Mouse (Mus musculus): Measurements from ENCODE around the gene Opcml. TPM values are rescaled to one million over a fixed set of nuclear protein-coding genes. Genes with fewer than 3 reads are reported as not detected.

The Opcml gene
- polyA plus RNA-seq, 1 experiment from 2014 or later: 4.3 TPM

GRCm38 (mm10) chr9:28432159-28432558 is 641.6 kb downstream of the Opcml start:
- WGBS: 81% methylated on average over 8 of the region's 8 CpGs
- H3K4me3 ChIP-seq: no peak overlapping the region
- no peak for DNase-seq (ENCODE audit: low spot score)
- no peak overlapping the region for H3K27ac ChIP-seq
- no peaks in the 10 kb centered on the region for H3K36me3 ChIP-seq
- no peaks in the 10 kb centered on the region for H3K27me3 ChIP-seq (ENCODE audit: insufficient read depth, poor library complexity, severe bottlenecking)
- no peaks in the 10 kb centered on the region for H3K4me1 ChIP-seq
- H3K9me3 ChIP-seq: no peaks in the 10 kb centered on the region

GRCm38 (mm10) chr9:28438752-28439151 is 648.2 kb downstream of the Opcml start:
- no peak overlapping the region for H3K4me3 ChIP-seq
- no peaks in the 10 kb centered on the region for H3K9me3 ChIP-seq
- H3K36me3 ChIP-seq: no peaks in the 10 kb centered on the region
- peaks cover 6% of the 10 kb centered on the region; the same call in 1 of the 2 replicates for H3K4me1 ChIP-seq
- no peak for DNase-seq (ENCODE audit: low spot score)
- H3K27ac ChIP-seq: no peak overlapping the region
- no peaks in the 10 kb centered on the region for H3K27me3 ChIP-seq (ENCODE audit: insufficient read depth, poor library complexity, severe bottlenecking)
- WGBS: 84% methylated on average over 4 of the region's 4 CpGs

- no peaks in the 10 kb centered on the region for H3K36me3 ChIP-seq
- no peak overlapping the region for H3K27ac ChIP-seq
- H3K9me3 ChIP-seq: no peaks in the 10 kb centered on the region
- peaks cover 6% of the 10 kb centered on the region; the same call in 1 of the 2 replicates for H3K4me1 ChIP-seq
- H3K4me3 ChIP-seq: no peak overlapping the region
- no peaks in the 10 kb centered on the region for H3K27me3 ChIP-seq (ENCODE audit: insufficient read depth, poor library complexity, severe bottlenecking)
- no peak for DNase-seq (ENCODE audit: low spot score)
- WGBS: 61% methylated on average over 5 of the region's 5 CpGs
These were observed 649.0 kb downstream of the Opcml start for GRCm38 (mm10) chr9:28439433-28440191.

GRCm38 (mm10) chr9:28440192-28440795 is 649.7 kb downstream of the Opcml start:
- no peak for DNase-seq (ENCODE audit: low spot score)
- Histone ChIP-seq H3K36me3 (no peaks in the 10 kb centered on the region), H3K4me3 (no peak overlapping the region), H3K27ac (no peak overlapping the region), H3K9me3 (no peaks in the 10 kb centered on the region), H3K27me3 (ENCODE audit: insufficient read depth, poor library complexity, severe bottlenecking) (no peaks in the 10 kb centered on the region), H3K4me1 (peaks cover 6% of the 10 kb centered on the region; the same call in 1 of the 2 replicates)
- WGBS: 82% methylated on average over 3 of the region's 3 CpGs

DNA sequence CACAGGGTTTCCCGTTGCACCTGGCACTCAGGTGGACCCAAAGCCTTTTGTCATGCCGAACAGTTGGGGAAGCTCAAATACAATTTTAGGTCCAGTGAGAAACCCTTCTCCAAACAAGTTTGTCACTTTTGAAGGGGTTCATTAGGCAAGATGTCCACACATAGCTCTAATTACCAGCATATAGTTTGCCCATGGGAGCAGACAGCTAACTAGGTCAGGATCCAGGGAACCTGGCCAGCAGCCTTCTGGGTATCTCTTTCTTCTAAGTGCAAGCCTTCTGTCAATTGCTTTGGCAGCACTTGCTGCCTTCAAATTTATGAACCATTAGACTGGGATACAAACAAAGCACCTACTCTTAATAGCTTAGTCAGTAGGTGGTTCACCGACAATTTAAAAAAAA is 653.9 kb downstream of the Opcml start:
- H3K4me3 ChIP-seq: no peak overlapping the region
- DNase-seq (ENCODE audit: low spot score): no peak
- 89% methylated on average over 3 of the region's 3 CpGs for WGBS
- H3K27ac ChIP-seq: no peak overlapping the region
- H3K36me3 ChIP-seq: no peaks in the 10 kb centered on the region
- peaks cover 5% of the 10 kb centered on the region; the same call in 1 of the 2 replicates for H3K4me1 ChIP-seq
- H3K27me3 ChIP-seq (ENCODE audit: insufficient read depth, poor library complexity, severe bottlenecking): no peaks in the 10 kb centered on the region
- no peaks in the 10 kb centered on the region for H3K9me3 ChIP-seq

DNA sequence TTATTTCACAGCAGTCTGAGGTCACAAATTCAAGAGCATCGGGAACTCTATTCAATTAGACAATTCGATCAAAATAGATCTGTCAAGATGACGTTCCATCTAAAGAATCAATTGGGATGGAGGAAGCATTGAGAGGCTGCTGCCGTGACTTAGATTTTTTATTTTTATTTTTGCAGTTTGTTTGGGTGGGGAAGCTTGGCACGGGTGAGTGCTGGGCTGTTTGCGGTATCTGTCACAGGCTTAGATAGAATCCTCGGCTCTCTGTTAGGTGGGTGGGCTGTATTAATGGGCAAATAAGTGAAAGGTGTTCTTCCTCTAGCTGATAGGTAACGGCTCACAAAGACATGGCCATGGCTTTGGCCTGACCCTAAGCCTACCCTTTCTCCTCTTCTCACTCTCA is 654.4 kb downstream of the Opcml start:
- WGBS: 78% methylated on average over 8 of the region's 8 CpGs
- no peaks in the 10 kb centered on the region for H3K9me3 ChIP-seq
- DNase-seq (ENCODE audit: low spot score): no peak
- no peak overlapping the region for H3K27ac ChIP-seq
- no peaks in the 10 kb centered on the region for H3K36me3 ChIP-seq
- no peaks in the 10 kb centered on the region for H3K27me3 ChIP-seq (ENCODE audit: insufficient read depth, poor library complexity, severe bottlenecking)
- H3K4me1 ChIP-seq: no peaks in the 10 kb centered on the region; the same call in 1 of the 2 replicates
- no peak overlapping the region for H3K4me3 ChIP-seq

DNA sequence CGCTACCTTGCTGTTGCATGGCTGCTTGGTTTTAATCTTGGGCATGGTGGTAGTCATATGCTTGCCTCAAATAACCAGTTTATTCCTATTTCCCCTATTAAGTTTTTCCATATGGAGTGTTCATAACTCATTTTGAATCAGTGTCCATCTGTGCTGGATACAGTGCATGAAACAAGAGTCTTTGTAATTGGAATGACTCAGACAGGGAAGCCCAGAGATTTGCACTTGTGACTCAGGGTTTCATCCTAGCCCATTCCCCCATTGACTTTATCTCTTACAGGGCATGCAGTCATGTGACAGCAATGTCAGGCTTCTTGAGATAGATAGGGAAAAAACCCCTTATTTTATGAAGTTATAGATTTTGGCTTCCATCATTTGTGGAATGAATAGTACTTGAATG is 655.3 kb downstream of the Opcml start:
- 87% methylated on average over 1 of the region's 1 CpGs for WGBS
- Histone ChIP-seq H3K36me3 (no peaks in the 10 kb centered on the region), H3K27me3 (ENCODE audit: insufficient read depth, poor library complexity, severe bottlenecking) (no peaks in the 10 kb centered on the region), H3K27ac (no peak overlapping the region), H3K4me1 (no peaks in the 10 kb centered on the region), H3K9me3 (no peaks in the 10 kb centered on the region), H3K4me3 (no peak overlapping the region)
- DNase-seq (ENCODE audit: low spot score): no peak

DNA sequence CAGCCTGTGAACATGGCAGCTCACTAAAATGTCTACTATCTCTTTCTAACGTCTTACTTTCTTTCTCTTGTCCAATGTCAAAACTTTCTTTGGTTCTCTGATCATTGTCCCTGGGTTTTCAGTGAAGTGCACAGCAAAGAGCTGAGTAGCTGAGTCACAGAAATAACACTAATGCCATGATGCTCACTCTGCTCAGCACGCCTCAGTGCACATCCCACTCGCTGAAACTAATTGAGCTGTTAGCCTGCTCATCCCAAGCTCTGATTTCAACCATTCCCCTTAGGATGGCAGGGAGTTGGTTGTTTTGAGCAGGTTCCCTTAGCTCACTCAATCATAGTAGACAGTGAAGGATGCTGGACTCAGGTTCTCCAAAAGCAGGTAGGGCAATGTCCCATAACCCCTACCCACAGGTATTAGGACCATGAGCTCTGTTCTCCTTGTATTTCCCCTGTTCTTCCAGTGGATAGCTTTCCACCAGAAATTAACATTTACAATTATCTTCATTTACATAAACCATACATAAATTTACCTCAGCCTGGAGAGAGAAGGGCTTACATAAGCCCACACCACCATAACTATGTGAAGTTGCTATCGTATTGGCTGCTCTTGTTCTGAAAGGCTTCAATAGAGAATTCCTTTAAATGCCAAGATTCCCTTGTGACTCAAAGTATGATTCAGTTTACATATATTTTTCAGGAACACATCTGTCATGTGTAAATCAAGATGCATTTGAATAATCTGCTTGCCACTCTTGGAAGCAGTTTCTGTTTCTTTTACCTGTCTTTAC is 655.9 kb downstream of the Opcml start:
- H3K4me3 ChIP-seq: no peak overlapping the region
- H3K27ac ChIP-seq: no peak overlapping the region
- no peaks in the 10 kb centered on the region for H3K9me3 ChIP-seq
- H3K36me3 ChIP-seq: no peaks in the 10 kb centered on the region
- no peak for DNase-seq (ENCODE audit: low spot score)
- 86% methylated on average over 4 of the region's 4 CpGs for WGBS
- H3K4me1 ChIP-seq: no peaks in the 10 kb centered on the region
- no peaks in the 10 kb centered on the region for H3K27me3 ChIP-seq (ENCODE audit: insufficient read depth, poor library complexity, severe bottlenecking)

GRCm38 (mm10) chr9:28452509-28452908 is 661.9 kb downstream of the Opcml start:
- H3K36me3 ChIP-seq: no peaks in the 10 kb centered on the region
- no peaks in the 10 kb centered on the region for H3K27me3 ChIP-seq (ENCODE audit: insufficient read depth, poor library complexity, severe bottlenecking)
- H3K4me1 ChIP-seq: no peaks in the 10 kb centered on the region
- H3K4me3 ChIP-seq: no peak overlapping the region
- no peak overlapping the region for H3K27ac ChIP-seq
- 76% methylated on average over 2 of the region's 2 CpGs for WGBS
- H3K9me3 ChIP-seq: no peaks in the 10 kb centered on the region
- DNase-seq (ENCODE audit: low spot score): no peak

GRCm38 (mm10) chr9:28453062-28453461 is 662.5 kb downstream of the Opcml start:
- WGBS: 58% methylated on average over 2 of the region's 2 CpGs
- H3K4me1 ChIP-seq: no peaks in the 10 kb centered on the region
- no peaks in the 10 kb centered on the region for H3K27me3 ChIP-seq (ENCODE audit: insufficient read depth, poor library complexity, severe bottlenecking)
- H3K9me3 ChIP-seq: no peaks in the 10 kb centered on the region
- H3K36me3 ChIP-seq: no peaks in the 10 kb centered on the region
- no peak for DNase-seq (ENCODE audit: low spot score)
- no peak overlapping the region for H3K27ac ChIP-seq
- no peak overlapping the region for H3K4me3 ChIP-seq

DNA sequence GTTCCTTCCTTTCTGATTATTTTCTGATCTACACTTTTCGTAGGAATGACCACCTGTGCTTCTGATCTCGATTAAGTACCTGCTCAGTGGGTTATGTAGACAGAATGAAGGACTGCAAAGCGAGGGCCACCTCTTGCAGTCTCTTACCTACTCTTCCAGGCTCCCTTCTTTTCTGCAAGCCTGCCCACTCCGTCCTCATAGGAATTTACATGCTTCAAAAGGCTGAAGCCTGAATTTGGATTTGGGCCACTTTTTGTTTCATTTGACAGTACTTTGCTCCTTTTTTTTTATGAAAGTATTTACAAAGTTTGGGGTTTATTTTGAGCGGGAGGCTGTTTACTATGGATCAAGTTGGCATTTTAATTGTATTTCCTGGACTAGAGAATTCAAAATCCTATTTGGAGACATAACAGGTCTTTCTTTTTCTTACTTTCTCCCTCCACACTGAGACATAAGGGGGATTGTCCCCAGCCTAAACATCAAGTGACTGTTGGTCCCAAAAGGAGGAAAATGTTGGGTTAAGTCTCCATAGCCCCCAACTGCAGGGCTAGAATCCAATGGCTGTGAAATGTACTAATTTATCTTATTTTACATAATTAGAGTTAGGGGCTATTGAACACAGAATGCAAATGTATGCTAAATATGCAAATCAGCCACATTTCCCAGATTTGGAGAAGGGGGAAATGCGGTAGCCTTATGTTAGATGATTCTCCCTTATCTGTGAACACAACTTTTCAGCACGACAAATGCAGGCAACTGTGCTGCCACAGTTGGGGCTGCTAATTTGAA is 667.6 kb downstream of the Opcml start:
- no peaks in the 10 kb centered on the region for H3K4me1 ChIP-seq
- DNase-seq (ENCODE audit: low spot score): no peak
- no peak overlapping the region for H3K27ac ChIP-seq
- no peaks in the 10 kb centered on the region for H3K27me3 ChIP-seq (ENCODE audit: insufficient read depth, poor library complexity, severe bottlenecking)
- no peaks in the 10 kb centered on the region for H3K9me3 ChIP-seq
- no peak overlapping the region for H3K4me3 ChIP-seq
- 68% methylated on average over 7 of the region's 7 CpGs for WGBS
- no peaks in the 10 kb centered on the region for H3K36me3 ChIP-seq

DNA sequence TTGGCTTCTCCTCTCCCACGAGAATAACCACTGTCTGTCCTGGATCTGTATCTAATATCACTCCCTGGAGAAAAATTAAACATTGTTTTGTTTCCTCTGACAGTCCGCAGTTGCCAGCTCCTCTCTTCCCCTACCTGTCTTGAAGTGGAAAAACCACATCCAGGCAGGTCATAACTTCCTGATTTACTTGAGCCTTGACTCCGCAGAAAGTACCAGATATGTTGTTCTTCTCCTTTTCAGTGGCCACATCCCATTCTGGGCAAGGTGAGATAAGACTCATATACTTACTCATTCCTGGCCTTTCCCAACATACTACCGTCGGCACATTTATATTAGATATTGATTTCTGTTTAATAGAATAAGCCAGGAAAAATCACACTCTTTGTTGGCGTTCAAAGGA is 673.0 kb downstream of the Opcml start:
- Histone ChIP-seq H3K4me1 (no peaks in the 10 kb centered on the region), H3K36me3 (no peaks in the 10 kb centered on the region), H3K27me3 (ENCODE audit: insufficient read depth, poor library complexity, severe bottlenecking) (no peaks in the 10 kb centered on the region), H3K9me3 (no peaks in the 10 kb centered on the region), H3K27ac (no peak overlapping the region), H3K4me3 (no peak overlapping the region)
- no peak for DNase-seq (ENCODE audit: low spot score)
- 75% methylated on average over 6 of the region's 6 CpGs for WGBS
